Mouse (Mus musculus) CH12.LX (cell line): ENCODE data around the gene Zfyve28. TPM values are rescaled to one million over a fixed set of nuclear protein-coding genes. Genes with fewer than 3 reads are reported as not detected.

ENCODE experiments used
- DNase-seq: peaks from one replicate; pipeline ENCODE4 v3.0.0-alpha.2; 2013; ENCODE audit errors: extremely low read depth
- H3K27ac ChIP-seq: 2 replicates; pipeline ENCODE4 v1.5.1; 2012; ENCODE audit warnings: low read depth, mild to moderate bottlenecking, control low read depth, moderate library complexity; ENCODE audit not compliant: insufficient read depth
- H3K27me3 ChIP-seq: replicated peaks from 2 replicates; pipeline ENCODE3; 2012; ENCODE audit warnings: inconsistent platforms
- H3K36me3 ChIP-seq, 2 experiments: replicated peaks in 1 of 2; 2 replicates each; pipeline versions ENCODE3 to v1.6.1; 2012; ENCODE audit warnings: inconsistent platforms in 1 of 2, low read length in 1 of 2, mild to moderate bottlenecking in 1 of 2, mixed read lengths in 1 of 2, moderate library complexity in 1 of 2; ENCODE audit not compliant: control insufficient read depth in 1 of 2, insufficient read depth in 1 of 2
- H3K4me1 ChIP-seq, 2 experiments: 2 replicates each; pipeline ENCODE4 v1.6.1; 2012; ENCODE audit warnings: inconsistent platforms in 1 of 2, moderate library complexity in 1 of 2; ENCODE audit not compliant: insufficient read depth in 2 of 2, control insufficient read depth in 1 of 2
- H3K4me2 ChIP-seq: 2 replicates; pipeline ENCODE4 v1.6.1; 2012; ENCODE audit warnings: low read depth, mild to moderate bottlenecking, control low read depth; ENCODE audit not compliant: poor library complexity, insufficient read depth, severe bottlenecking
- H3K4me3 ChIP-seq, 3 experiments: fragments of 150-350 bp in 1 of 3; sonication (generic) in 1 of 3; replicated peaks in 1 of 3; 2 replicates each; pipeline versions ENCODE3 to v1.5.1; 2011 to 2012; ENCODE audit warnings: low read depth in 2 of 3, low read length in 2 of 3, mild to moderate bottlenecking in 2 of 3, moderate library complexity in 2 of 3, control low read depth in 1 of 3, improper control_type of control experiment in 1 of 3, inconsistent platforms in 1 of 3, mixed read lengths in 1 of 3; ENCODE audit not compliant: poor library complexity in 1 of 3
- H3K79me2 ChIP-seq: replicated peaks from 2 replicates; pipeline ENCODE4 v1.6.1; 2012; ENCODE audit warnings: mild to moderate bottlenecking, moderate library complexity; ENCODE audit not compliant: control insufficient read depth, poor library complexity, insufficient read depth, severe bottlenecking; ENCODE audit errors: extremely low read depth
- H3K9ac ChIP-seq: 2 replicates; pipeline ENCODE4 v1.6.1; 2012; ENCODE audit warnings: low read depth, mild to moderate bottlenecking, control low read depth, moderate library complexity; ENCODE audit not compliant: insufficient read depth
- H3K9me3 ChIP-seq: replicated peaks from 2 replicates; pipeline ENCODE3; 2012; ENCODE audit warnings: low read length, inconsistent platforms, mixed read lengths
- CHD2 ChIP-seq: IDR thresholded peaks from 2 replicates; pipeline ENCODE4 v1.6.1; 2011; ENCODE audit warnings: low read length, improper control_type of control experiment
- E2F4 ChIP-seq: IDR thresholded peaks from 2 replicates; pipeline ENCODE4 v1.6.1; 2011; ENCODE audit warnings: low read depth, low read length, improper control_type of control experiment; ENCODE audit not compliant: insufficient replicate concordance
- ELF1 ChIP-seq: IDR thresholded peaks from 2 replicates; pipeline ENCODE4 v1.6.1; 2014; ENCODE audit warnings: low read depth, mild to moderate bottlenecking, inconsistent platforms, low read length, improper control_type of control experiment
- ETS1 ChIP-seq: conservative IDR thresholded peaks from 2 replicates; pipeline ENCODE4 v1.6.1; 2012; ENCODE audit warnings: low read depth, mild to moderate bottlenecking, inconsistent platforms, low read length, improper control_type of control experiment, moderate library complexity
- GABPA ChIP-seq: IDR thresholded peaks from 2 replicates; pipeline ENCODE4 v1.6.1; 2012; ENCODE audit warnings: low read depth, low read length, improper control_type of control experiment, inconsistent platforms; ENCODE audit not compliant: insufficient replicate concordance
- JUN ChIP-seq: IDR thresholded peaks from 2 replicates; pipeline ENCODE4 v1.6.1; 2011; ENCODE audit warnings: low read depth, mild to moderate bottlenecking, low read length, improper control_type of control experiment, moderate library complexity; ENCODE audit not compliant: insufficient read depth
- KAT2A ChIP-seq: IDR thresholded peaks from 2 replicates; pipeline ENCODE4 v1.6.1; 2012; ENCODE audit warnings: low read length, improper control_type of control experiment, inconsistent platforms; ENCODE audit not compliant: insufficient replicate concordance
- MAFK ChIP-seq: IDR thresholded peaks from 2 replicates; pipeline ENCODE4 v1.6.1; 2011; ENCODE audit warnings: low read length, improper control_type of control experiment; ENCODE audit not compliant: insufficient replicate concordance
- MAX ChIP-seq: IDR thresholded peaks from 2 replicates; pipeline ENCODE4 v1.6.1; 2011; ENCODE audit warnings: low read length, improper control_type of control experiment
- MAZ ChIP-seq: IDR thresholded peaks from 2 replicates; pipeline ENCODE4 v1.6.1; 2012; ENCODE audit warnings: low read depth, mild to moderate bottlenecking, inconsistent platforms, low read length, improper control_type of control experiment, moderate library complexity
- MEF2A ChIP-seq: IDR thresholded peaks from 2 replicates; pipeline ENCODE4 v1.6.1; 2014; ENCODE audit warnings: low read depth, mild to moderate bottlenecking, inconsistent platforms, low read length, improper control_type of control experiment, borderline replicate concordance
- NELFE ChIP-seq: IDR thresholded peaks from 2 replicates; pipeline ENCODE4 v1.6.1; 2011; ENCODE audit warnings: low read depth, low read length, improper control_type of control experiment
- NRF1 ChIP-seq: IDR thresholded peaks from 2 replicates; pipeline ENCODE4 v1.6.1; 2014; ENCODE audit warnings: low read depth, mild to moderate bottlenecking, inconsistent platforms, low read length, improper control_type of control experiment, moderate library complexity
- PAX5 ChIP-seq: IDR thresholded peaks from 2 replicates; pipeline ENCODE4 v1.6.1; 2012; ENCODE audit warnings: low read length, inconsistent platforms, mixed read lengths
- POLR2AphosphoS2 ChIP-seq: IDR thresholded peaks from 2 replicates; pipeline ENCODE4 v1.6.1; 2011; ENCODE audit warnings: low read depth, low read length, improper control_type of control experiment
- RCOR1 ChIP-seq: conservative IDR thresholded peaks from 2 replicates; pipeline ENCODE4 v1.6.1; 2012; ENCODE audit warnings: low read depth, mild to moderate bottlenecking, inconsistent platforms, low read length, improper control_type of control experiment
- SIN3A ChIP-seq: IDR thresholded peaks from 2 replicates; pipeline ENCODE4 v1.6.1; 2012; ENCODE audit warnings: low read length, improper control_type of control experiment, inconsistent platforms
- SMC3 ChIP-seq: IDR thresholded peaks from 2 replicates; pipeline ENCODE4 v1.6.1; 2011; ENCODE audit warnings: low read depth, low read length, improper control_type of control experiment
- USF1 ChIP-seq: IDR thresholded peaks from 2 replicates; pipeline ENCODE4 v1.6.1; 2014; ENCODE audit warnings: low read depth, mild to moderate bottlenecking, inconsistent platforms, low read length, improper control_type of control experiment
- USF2 ChIP-seq: conservative IDR thresholded peaks from 2 replicates; pipeline ENCODE4 v1.6.1; 2011; ENCODE audit warnings: low read depth, low read length, improper control_type of control experiment
- ZC3H11A ChIP-seq: IDR thresholded peaks from 2 replicates; pipeline ENCODE4 v1.6.1; 2012; ENCODE audit warnings: low read depth, mild to moderate bottlenecking, inconsistent platforms, low read length, improper control_type of control experiment
- ZKSCAN1 ChIP-seq: IDR thresholded peaks from 2 replicates; pipeline ENCODE4 v1.6.1; 2012; ENCODE audit warnings: low read depth, inconsistent platforms, low read length, improper control_type of control experiment, borderline replicate concordance
- ZMIZ1 ChIP-seq: IDR thresholded peaks from 2 replicates; pipeline ENCODE4 v1.6.1; 2012; ENCODE audit warnings: low read depth, mild to moderate bottlenecking, inconsistent platforms, low read length, improper control_type of control experiment
- ZNF384 ChIP-seq: IDR thresholded peaks from 2 replicates; pipeline ENCODE4 v1.6.1; 2012; ENCODE audit warnings: low read depth, low read length, improper control_type of control experiment, inconsistent platforms
- dilution Hi-C: fragments of 300-500 bp; cut with MboI; formaldehyde crosslinking; loops from 2 replicates; pipeline ENCODE4 v1.14.3; 2020; ENCODE audit warnings: low sequenced_read_pairs; ENCODE audit not compliant: extremely low pct_unique_long_range_greater_than_20kb, extremely low pct_ligation_motif_present
- in situ Hi-C: fragments of 300-500 bp; cut with MboI; formaldehyde crosslinking; loops from 3 replicates; pipeline ENCODE4 v1.14.3; 2019; ENCODE audit warnings: low sequenced_read_pairs, low pct_ligation_motif_present, low pct_unique_long_range_greater_than_20kb, mixed read lengths
- polyA plus RNA-seq: library from polyadenylated mRNA; unstranded; fragments of >175 nt; gene quantifications from 2 replicates; pipeline ENCODE4 v1.2.1, GENCODE M21; 2012; ENCODE audit warnings: low read depth; ENCODE audit not compliant: insufficient read length
- total RNA-seq, 2 experiments: library from RNA; depleted of rRNA; stranded (reverse); fragments of 300-350 nt in 1 of 2; fragments of >200 nt in 1 of 2; gene quantifications; 2 replicates each; pipeline ENCODE4 v1.2.3; 2012 to 2014

Zfyve28 gene
- total and polyA plus RNA-seq, 3 experiments, result 1.7 to 2.8 (median 2.0) TPM

GRCm38 (mm10) chr5:34319491-34320034 lies 31.3 kb upstream of the Zfyve28 start:
- Histone ChIP-seq H3K9ac (no peak overlapping the region), H3K9me3 (no peaks in the 10 kb centered on the region), H3K79me2 (no peaks in the 10 kb centered on the region), H3K27ac (no peak overlapping the region), H3K27me3 (no peaks in the 10 kb centered on the region), H3K36me3 (no peaks in the 10 kb centered on the region), H3K4me1 (peaks cover 6 to 10% of the 10 kb centered on the region in 2 experiments; a peak in 3 of 4 replicates), H3K4me3 (no peak overlapping the region), H3K4me2 (no peak overlapping the region)
- in situ Hi-C loops, result no loop called here
- TF ChIP-seq MAZ (no peak), NELFE (no peak), USF2 (no peak), ZC3H11A (no peak), ETS1 (no peak), GABPA (no peak), NRF1 (0 out of 2 replicates have a peak, but pooled peaks have one; percentile 15), ZNF384 (no peak), ZMIZ1 (no peak)
- no peak for DNase-seq
- dilution Hi-C loops, result no loop called here

GRCm38 (mm10) chr5:34309016-34309415 lies 20.8 kb upstream of the Zfyve28 start:
- dilution Hi-C loops, result no loop called here
- H3K4me2 ChIP-seq, result no peak overlapping the region
- H3K9ac ChIP-seq, result no peak overlapping the region
- no peaks in the 10 kb centered on the region for H3K36me3 ChIP-seq
- no peaks in the 10 kb centered on the region for H3K79me2 ChIP-seq
- H3K9me3 ChIP-seq, result no peaks in the 10 kb centered on the region
- H3K4me1 ChIP-seq, result peaks cover 0 to 4% of the 10 kb centered on the region in 2 experiments; a peak in 1 of 4 replicates
- no peak for TF ChIP-seq USF2
- no peak for TF ChIP-seq SIN3A
- no peak for TF ChIP-seq MAX
- TF ChIP-seq CHD2, result no peak
- no peak for TF ChIP-seq PAX5
- TF ChIP-seq JUN, result no peak
- TF ChIP-seq MEF2A, result no peak
- no peak for TF ChIP-seq MAFK
- no peak for TF ChIP-seq KAT2A
- no peak for TF ChIP-seq ZKSCAN1
- TF ChIP-seq SMC3, result no peak
- no peak for TF ChIP-seq ETS1
- no peak for TF ChIP-seq E2F4
- no peak for TF ChIP-seq RCOR1
- TF ChIP-seq GABPA, result no peak
- no peak for TF ChIP-seq ELF1
- no peak for TF ChIP-seq USF1
- no peak for TF ChIP-seq NRF1
- no peak for TF ChIP-seq ZC3H11A
- TF ChIP-seq POLR2AphosphoS2, result no peak
- TF ChIP-seq, all 38 proteins: peak for 0
- in situ Hi-C loops, result no loop called here
- no peak for DNase-seq
- H3K27me3 ChIP-seq, result peaks cover 20% of the 10 kb centered on the region
- no peak overlapping the region for H3K27ac ChIP-seq
- no peak overlapping the region for H3K4me3 ChIP-seq
